Mouse (Mus musculus) lung, adult 2 months (tissue): ENCODE results near the gene Tsga13. TPM values are rescaled to one million over a fixed set of nuclear protein-coding genes. Genes with fewer than 3 reads are reported as not detected.
A peak's percentile ranks its signal among the peaks of the same experiment; 100 is the strongest.

Experiments used
- DNase-seq: peaks from one replicate; pipeline ENCODE4 v3.0.0; 2022
- H3K4me1 ChIP-seq: fragments of 200-500 bp; 2 replicates; pipeline ENCODE4 v1.6.1; 2011; ENCODE audit warnings: low read length; ENCODE audit not compliant: control insufficient read depth, insufficient read depth
- H3K4me3 ChIP-seq: fragments of 200-500 bp; replicated peaks from 2 replicates; pipeline ENCODE3; 2011; ENCODE audit warnings: low read depth, mild to moderate bottlenecking, control low read depth, low read length; ENCODE audit errors: extremely low read depth
- CTCF ChIP-seq: fragments of 200-500 bp; IDR thresholded peaks from 2 replicates; pipeline ENCODE4 v1.5.1; 2011; ENCODE audit warnings: mild to moderate bottlenecking, low read length, control low read depth; ENCODE audit not compliant: insufficient read depth
- POLR2A ChIP-seq: fragments of 200-500 bp; IDR thresholded peaks from 2 replicates; pipeline ENCODE4 v1.6.1; 2011; ENCODE audit warnings: low read depth, mild to moderate bottlenecking, control low read depth, low read length, borderline replicate concordance; ENCODE audit errors: extremely low read depth
- WGBS: fragments of 180-500 bp; shearing (Covaris S2); methylation state at CpG from one replicate; pipeline ENCODE4 v1.1.7; 2018; 5-methylcytosine and 5-hydroxymethylcytosine counted together
- polyA plus RNA-seq: library from polyadenylated mRNA; depleted of rRNA; stranded (reverse); fragments of >200 nt; gene quantifications from 2 replicates; pipeline ENCODE4 v1.2.3, GENCODE M21; 2012

The Tsga13 gene
- polyA plus RNA-seq, 1 experiment, result not detected

GRCm38 (mm10) chr6:30904033-30904432 lies 11.3 kb downstream of the Tsga13 start:
- H3K4me3 ChIP-seq, result no peak overlapping the region
- TF ChIP-seq CTCF, result no peak
- 50% methylated on average over 3 of the region's 3 CpGs for WGBS
- H3K4me1 ChIP-seq, result no peaks in the 10 kb centered on the region
- DNase-seq, result no peak

DNA sequence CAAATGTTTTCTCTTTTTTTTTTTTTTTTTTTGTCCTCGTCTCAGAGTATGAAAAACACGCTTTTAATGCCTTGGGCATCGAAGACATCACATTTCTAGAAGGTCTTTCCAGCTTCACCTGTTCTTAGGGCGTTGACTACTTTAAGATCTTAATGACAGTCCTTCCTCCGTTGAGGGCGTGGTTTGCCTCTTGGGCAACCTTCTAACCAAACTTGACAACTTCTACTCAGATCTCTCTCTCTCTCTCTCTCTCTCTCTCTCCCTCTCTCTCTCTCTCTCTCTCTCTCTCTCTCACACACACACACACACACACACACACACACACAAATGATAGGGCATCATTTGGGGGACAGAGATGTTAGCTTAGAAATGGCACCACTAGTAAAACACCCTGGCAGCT lies 17.9 kb downstream of the Tsga13 start:
- H3K4me3 ChIP-seq, result no peak overlapping the region
- no peak for DNase-seq
- 62% methylated on average over 6 of the region's 6 CpGs for WGBS
- TF ChIP-seq CTCF (no peak), POLR2A (no peak)
- 0 out of 2 replicates have a peak, but pooled peaks cover 2% of the 10 kb centered on the region for H3K4me1 ChIP-seq

DNA sequence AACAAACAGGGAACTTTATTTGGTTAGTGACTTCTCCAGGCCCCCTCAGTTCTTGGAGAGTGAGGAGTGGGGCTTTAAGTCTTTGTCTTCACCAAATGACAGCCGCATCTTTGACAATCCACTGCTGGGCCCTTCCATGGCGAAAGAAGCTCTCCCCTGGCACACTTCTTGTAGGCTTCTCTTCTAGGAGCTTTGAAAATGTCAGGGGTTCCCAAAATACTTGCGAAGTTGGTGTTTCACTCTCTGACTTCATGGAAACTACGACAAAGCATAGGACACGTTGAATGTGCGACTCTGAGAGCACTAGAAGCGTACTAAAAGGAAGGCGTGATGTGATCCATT lies 18.4 kb downstream of the Tsga13 start:
- WGBS, result 20% methylated on average over 8 of the region's 8 CpGs
- Histone ChIP-seq H3K4me1 (0 out of 2 replicates have a peak, but pooled peaks cover 2% of the 10 kb centered on the region), H3K4me3 (peak overlapping the region; percentile 55)
- DNase-seq, result no peak
- TF ChIP-seq POLR2A (no peak), CTCF (no peak)

DNA sequence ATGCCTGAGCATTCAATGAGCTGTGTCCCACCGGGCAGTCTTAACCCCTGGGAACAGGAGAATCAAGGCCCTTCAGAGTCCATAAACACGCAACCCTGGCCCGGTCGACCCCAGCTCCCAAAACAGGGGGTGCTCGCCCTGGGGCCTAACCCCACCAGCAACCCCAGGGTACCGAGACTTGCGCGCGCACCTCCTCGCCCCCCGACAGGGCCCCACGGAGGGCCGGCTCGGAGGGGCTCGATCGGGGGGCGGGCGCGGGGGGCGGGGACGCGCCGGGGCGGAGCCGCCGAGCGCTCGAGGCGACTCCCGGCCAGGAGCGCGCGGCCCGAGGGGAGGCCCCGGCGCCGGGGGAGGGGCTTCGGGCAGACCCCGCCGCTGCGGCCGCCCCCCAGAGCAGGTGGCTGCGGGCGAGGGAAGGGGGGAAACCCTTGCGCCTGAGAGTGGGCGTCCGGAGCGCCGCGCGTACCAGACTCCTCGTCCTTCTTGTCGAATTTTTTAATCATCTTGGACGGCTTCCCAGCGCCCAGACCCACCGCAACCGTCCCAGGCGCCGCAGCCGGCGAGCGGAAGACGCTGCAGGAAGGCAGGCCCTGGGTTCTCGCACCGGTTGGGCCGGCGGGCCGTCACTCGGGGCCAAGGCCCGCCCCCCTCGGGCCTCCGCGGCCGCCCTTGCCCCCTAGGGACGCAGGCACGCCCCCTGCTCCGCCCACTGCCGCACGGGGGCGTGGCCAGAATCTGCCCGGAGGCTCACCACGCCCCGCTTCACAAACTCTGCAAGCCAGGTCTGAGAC lies 19.0 kb downstream of the Tsga13 start, which contains the start of gene Copg2:
Gene Copg2, minus strand, starts transcription at position 600 of the 791 bp plus-strand sequence.
- H3K4me3 ChIP-seq, result peak within 1 kb of the TSS; percentile 91
- peak; percentile 48; the same call in 1 of the 2 replicates for TF ChIP-seq POLR2A
- TF ChIP-seq CTCF, result no peak
- WGBS, result under 1% methylated on average over 68 of the region's 83 CpGs

DNA sequence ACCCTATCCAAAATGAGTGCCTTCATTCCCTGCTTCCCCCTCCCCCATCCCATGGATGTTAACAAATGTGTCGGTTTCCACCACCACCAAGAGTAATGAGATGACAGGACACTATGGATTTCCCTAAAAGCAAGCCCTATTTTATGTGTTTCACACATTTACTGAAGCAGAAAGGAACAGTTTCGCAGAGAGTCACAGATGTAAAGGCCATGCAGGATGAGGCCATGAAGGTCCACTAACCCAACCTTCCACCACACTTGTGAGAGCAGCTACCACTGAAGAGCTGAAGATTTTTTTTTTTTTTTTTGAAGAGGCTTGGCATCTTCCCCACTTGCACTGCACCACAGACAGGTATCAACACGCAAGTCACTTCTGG lies 19.6 kb downstream of the Tsga13 start:
- DNase-seq, result no peak
- WGBS, result 21% methylated on average over 3 of the region's 3 CpGs
- Histone ChIP-seq H3K4me3 (peak overlapping the region; percentile 68), H3K4me1 (0 out of 2 replicates have a peak, but pooled peaks cover 2% of the 10 kb centered on the region)
- TF ChIP-seq POLR2A (no peak), CTCF (no peak)

More for the DNA sequence above, 19.0 kb downstream of the Tsga13 start, which contains the start of gene Copg2:
- peak; percentile 94 for DNase-seq
- 0 out of 2 replicates have a peak, but pooled peaks cover 2% of the 10 kb centered on the region for H3K4me1 ChIP-seq

GRCm38 (mm10) chr6:30893081-30893480 lies 22.3 kb downstream of the Tsga13 start:
- DNase-seq, result no peak
- 71% methylated on average over 4 of the region's 4 CpGs for WGBS
- TF ChIP-seq CTCF (no peak), POLR2A (no peak)
- no peak overlapping the region for H3K4me3 ChIP-seq
- H3K4me1 ChIP-seq, result 0 out of 2 replicates have a peak, but pooled peaks cover 2% of the 10 kb centered on the region

DNA sequence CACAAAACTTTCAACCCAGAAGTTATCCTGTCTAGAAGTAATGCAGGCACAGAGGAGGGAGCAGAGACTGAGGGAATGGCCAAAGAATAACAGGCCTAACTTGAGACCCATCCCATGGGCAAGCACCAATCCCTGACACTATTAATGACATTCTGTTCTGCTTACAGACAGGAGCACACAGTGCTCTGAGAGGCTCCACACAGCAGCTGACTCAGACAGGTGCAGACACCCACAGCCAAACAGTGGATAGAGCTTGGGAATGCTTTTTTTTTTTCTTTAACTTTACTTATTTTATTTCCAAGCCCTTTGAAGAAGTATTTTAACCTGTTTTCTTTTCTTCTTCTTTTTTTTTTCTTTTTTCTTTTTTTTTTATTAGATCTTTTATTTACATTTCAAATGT lies 23.6 kb downstream of the Tsga13 start:
- TF ChIP-seq CTCF, result no peak
- no peak for TF ChIP-seq POLR2A

DNA sequence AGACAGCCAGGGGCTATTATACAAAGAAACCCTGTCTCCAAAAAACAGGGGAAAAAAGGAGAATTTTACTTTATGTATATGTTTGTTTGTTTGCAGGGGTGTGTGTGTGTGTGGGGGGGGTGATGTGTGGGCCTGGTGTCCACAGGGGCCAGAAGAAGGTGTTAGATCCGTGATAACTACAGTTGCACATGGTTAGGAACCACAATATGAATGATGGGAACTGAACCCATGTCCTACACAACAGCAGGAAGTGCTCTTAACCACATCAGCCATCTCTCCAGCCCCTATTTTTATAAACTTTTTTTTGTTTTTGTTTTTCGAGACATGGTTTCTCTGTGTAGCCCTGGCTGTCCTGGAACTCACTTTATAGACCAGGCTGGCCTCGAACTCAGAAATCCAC lies 30.5 kb downstream of the Tsga13 start:
- no peak overlapping the region for H3K4me3 ChIP-seq
- no peak for TF ChIP-seq CTCF
- TF ChIP-seq POLR2A, result no peak
- 83% methylated on average over 3 of the region's 3 CpGs for whole genome bisulfite sequencing
- H3K4me1 ChIP-seq, result no peaks in the 10 kb centered on the region
- DNase-seq, result no peak

More for the DNA sequence above, 23.6 kb downstream of the Tsga13 start:
- DNase-seq, result no peak
- no peak overlapping the region for H3K4me3 ChIP-seq
- no peaks in the 10 kb centered on the region for H3K4me1 ChIP-seq

GRCm38 (mm10) chr6:30883491-30883890 lies 31.9 kb downstream of the Tsga13 start:
- H3K4me1 ChIP-seq, result no peaks in the 10 kb centered on the region
- TF ChIP-seq POLR2A (no peak), CTCF (no peak)
- peak; percentile 21 for DNase-seq
- 61% methylated on average over 4 of the region's 4 CpGs for WGBS
- no peak overlapping the region for H3K4me3 ChIP-seq

- H3K4me3 ChIP-seq, result no peak overlapping the region
- no peaks in the 10 kb centered on the region for H3K4me1 ChIP-seq
- TF ChIP-seq CTCF, result no peak
- TF ChIP-seq POLR2A, result no peak
- DNase-seq, result no peak
These were observed 38.7 kb downstream of the Tsga13 start for GRCm38 (mm10) chr6:30876661-30877060.
